Mouse (Mus musculus) CH12F3 (cell line): ENCODE data around the gene Htr3a.

Experiments
- in situ Hi-C: fragments of 300-500 bp; cut with MboI; formaldehyde crosslinking; loops from 2 replicates; pipeline ENCODE4 v1.14.3; 2020; ENCODE audit warnings: low sequenced_read_pairs

The Htr3a gene

DNA sequence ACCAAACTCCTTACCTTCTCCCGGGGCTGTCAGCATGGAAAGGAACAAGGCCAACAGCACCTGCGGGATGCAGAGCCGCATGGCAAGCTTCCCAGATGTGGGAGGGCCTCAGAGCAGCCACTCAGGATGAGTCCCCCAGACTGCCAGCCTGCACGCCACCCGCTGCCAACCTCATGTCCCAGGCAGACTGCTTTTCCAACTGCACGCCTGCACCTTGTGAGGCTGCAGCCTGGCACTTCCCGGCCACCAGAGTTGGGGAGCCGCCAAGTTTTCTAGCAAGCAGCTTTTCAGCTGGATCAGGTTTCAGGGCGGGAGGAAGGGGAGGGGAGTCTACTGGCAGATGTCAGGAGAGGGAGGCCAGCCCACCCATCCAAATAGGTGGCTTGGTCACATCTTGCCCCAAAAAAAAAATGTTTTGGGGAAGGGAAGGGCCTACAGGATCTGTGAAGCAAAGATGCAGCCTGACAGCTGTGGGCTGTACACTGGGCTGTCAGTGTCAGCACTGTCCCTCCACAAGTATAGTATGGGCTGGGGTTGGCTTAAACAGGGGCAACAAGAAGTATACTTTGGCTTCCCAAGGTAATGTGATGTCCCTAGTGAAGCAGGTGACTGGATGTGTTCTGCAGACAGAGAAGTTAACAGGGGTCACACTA is at the start of gene Htr3a:
Htr3a (minus strand) TSS at position 215 of the 653 bp plus-strand sequence.
- in situ Hi-C loops = no loop called here

DNA sequence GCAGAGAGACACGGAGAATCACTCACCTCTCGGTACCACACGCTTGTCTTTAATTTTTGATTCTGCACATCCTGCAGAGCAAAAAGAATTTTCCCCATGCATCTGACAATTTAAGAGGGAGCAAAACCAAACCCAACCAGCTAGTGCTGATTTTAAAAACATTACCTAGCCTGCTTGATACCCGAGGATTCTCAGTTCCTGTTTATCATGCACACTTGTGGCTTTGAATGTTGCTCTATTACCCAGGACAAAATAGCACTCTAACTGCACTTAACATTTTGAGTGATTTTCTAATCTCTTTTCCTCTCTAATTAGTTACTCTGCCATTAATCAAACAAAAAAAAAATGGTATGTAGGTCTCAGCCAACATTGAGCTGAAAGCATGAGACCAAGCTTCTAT is 36.7 kb upstream of the Htr3a start:
- in situ Hi-C loops = no loop called here

- in situ Hi-C loops = no loop called here
These were observed 31.4 kb upstream of the Htr3a start for GRCm38 (mm10) chr9:48942349-48942748.

- in situ Hi-C loops = no loop called here
These were observed 18.5 kb upstream of the Htr3a start for GRCm38 (mm10) chr9:48929436-48929835.

DNA sequence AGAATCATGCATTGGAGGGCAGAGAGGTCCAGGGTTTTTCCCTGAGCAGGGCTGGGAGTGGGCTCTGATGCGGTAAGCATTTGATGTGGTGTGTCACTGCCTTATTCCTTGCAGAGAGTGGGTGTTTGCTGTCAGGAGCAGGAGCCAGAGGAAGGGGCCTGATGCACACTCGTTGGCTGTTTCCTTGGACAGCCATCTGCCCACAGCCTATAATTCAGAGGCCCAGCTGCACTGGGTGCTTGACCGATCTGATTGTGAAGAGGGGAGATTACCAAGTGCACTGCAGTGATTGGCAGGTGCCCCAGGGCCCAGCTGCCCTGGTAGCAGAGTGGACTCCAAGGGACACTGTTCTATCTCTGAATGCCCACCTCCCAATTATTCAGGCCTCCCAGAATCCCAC is 17.9 kb upstream of the Htr3a start:
- in situ Hi-C loops = no loop called here

DNA sequence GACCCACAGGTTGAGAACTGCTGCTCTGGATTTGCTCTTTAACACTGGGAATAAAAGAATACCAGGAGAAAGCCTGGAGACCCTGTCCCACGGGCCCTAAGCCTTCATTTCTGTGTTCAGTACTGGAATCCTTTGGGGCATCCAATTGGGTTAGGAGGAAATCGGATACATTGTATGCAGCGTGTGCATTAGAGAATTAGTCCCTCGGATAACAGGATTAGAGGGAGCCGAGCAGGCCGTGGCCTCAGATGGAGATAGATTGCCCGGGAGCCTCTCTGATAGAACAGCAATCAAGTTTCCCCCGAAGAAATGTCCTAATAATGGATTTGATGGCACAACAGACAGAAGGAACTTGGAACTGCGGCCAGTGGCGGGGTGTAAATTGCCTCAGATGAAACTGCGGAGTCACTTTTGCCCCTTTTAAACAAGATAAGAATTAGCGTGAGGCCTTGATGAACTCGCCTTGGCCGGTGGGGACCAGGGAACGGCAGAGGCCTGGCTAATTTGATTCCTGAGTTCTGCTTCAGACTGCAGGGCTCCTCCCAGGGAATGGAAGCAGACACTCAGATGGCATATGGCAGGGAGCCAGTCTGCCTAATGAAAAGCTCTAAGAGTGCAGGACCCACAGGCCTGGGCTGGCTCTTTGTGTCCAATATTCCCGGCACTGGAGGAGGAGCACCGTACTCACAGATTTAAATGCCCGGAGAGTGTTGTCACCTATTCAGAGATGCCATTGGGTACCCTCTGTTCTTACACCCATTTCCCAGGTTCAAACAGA is 5.3 kb upstream of the Htr3a start:
- in situ Hi-C loops = no loop called here

DNA sequence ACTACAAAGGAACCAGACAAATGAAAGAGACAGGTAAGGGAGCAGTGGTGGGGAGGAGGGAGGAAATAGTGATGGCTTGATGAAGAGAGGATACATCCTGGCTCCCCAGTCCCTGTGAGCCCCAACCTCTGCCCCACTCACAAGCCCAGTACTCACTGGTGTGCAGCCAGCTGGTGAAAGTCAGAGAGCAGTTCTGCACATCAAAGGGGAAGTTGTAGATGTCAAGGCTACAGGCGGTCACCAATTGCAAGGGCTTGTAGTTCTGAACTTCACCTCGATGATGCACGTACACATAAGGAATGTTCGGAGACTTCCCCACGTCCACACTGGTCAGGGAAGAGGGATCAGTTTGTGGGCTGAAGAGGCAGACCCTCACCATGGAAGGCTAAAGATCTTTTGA is 6.5 kb downstream of the Htr3a start:
- in situ Hi-C loops = no loop called here

DNA sequence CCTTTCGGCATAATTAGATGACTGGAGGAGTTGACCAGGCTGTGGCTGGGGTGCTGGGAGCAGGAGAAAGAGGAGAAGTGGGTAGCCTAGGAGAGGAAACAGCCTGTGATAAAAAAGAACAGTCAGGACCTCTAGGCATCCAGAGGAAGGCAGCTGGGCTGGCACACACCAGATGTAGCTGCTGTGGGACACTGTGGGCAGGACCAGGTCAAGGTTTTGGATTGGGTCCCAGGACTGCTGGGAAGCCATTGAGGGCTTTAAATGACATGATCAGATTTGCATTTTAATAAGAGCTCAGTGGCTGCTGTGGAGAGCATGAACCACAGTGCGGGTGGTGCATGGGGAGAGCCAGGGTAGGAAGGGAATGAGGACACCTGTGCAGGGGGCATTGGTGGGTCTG is 7.1 kb downstream of the Htr3a start:
- in situ Hi-C loops = no loop called here

GRCm38 (mm10) chr9:48898551-48898950 is 12.3 kb downstream of the Htr3a start:
- in situ Hi-C loops = no loop called here

DNA sequence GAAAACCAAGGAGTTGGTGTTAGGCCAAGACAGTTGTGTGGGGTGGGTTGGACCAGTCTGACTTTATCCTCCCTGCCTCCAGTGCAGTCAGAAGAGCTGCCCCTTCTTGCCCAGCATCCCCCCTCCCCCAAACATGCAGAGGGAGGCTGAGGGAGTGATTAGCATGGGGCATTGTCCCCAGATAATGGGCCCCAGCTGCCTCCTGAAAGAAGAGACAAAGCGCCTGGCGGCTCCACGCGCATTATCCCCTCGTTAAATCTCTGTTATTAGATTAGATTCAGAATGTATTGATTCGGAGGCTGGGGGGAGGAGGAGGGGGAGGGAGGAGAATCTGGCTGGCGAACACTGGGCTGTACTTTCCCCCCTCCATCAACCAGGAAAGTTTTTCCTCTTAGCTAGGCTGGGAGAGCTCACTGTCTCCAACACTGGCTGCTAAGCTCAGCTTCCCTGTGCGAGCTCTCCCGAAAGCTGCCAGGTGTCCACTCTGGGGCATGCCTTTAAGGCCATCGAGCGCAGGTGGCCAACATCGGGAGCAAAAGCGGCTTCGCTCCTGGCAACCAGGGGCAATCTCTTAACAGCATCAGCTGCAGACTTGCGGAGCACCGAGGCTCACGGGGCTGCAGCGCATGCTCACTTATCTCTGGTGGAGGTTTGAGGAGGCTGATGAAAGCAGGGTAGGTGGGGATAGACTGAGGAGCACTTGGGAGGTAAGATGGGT is 14.9 kb downstream of the Htr3a start:
- in situ Hi-C loops = no loop called here

DNA sequence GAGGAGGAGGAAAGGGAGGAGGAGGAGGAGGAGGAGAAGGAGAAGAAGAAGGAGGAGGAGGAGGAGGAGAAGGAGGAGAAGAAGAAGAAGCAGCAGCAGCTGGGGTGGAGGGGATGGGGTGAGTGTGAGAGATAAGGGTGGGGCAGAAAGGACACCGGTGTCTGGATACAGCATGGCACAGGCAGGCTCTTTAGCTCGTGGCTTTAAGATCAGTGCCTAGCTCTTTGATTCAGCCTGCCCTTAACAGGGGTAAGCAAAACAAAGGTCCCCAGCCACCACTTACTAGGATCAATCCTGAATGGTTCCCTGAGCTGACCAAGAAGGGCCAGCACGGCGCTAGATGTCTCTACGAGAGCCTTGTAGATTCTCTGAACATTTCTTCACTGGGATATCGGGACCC is 16.1 kb downstream of the Htr3a start:
- in situ Hi-C loops = no loop called here

DNA sequence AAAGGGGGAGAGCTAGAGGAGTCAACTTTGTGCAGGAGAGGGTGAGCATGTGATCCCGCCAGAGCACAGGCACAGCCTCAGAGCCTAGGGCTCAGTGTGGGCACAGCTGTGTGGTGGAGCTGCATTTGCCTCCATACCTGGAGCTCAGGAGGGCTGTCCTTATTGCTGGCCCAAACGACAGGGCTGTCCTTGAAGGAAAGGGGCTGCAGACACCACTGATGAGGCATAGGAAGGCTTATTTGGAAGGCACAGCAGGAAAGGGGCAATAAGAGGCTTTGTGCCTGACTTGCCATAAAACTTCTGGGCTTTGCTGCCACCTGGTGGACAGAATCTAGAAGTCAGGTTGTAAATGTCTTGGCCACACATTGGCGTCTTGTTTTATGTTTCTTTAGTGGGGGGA is 16.9 kb downstream of the Htr3a start:
- in situ Hi-C loops = no loop called here

GRCm38 (mm10) chr9:48889093-48889492 is 21.8 kb downstream of the Htr3a start:
- in situ Hi-C loops = no loop called here

DNA sequence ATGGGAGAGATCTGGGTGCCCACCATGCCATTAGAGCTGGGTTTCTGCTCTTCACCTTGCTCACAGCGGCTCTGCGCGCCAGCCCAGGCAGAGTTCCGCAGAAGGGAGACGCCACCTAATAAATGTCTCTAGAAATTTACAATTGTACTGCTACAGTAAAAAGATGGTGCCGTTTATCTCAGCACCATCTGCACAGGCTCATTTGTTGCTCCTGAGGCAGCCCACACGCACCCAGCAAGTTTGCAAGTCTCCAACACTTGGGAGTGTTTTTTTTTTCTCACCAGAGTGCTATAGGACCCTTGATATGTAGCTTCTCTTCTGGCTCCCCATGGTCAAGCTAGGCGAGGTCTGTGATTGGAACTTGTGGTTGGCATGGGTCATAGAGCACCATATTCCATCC is 38.0 kb downstream of the Htr3a start:
- in situ Hi-C loops = no loop called here

DNA sequence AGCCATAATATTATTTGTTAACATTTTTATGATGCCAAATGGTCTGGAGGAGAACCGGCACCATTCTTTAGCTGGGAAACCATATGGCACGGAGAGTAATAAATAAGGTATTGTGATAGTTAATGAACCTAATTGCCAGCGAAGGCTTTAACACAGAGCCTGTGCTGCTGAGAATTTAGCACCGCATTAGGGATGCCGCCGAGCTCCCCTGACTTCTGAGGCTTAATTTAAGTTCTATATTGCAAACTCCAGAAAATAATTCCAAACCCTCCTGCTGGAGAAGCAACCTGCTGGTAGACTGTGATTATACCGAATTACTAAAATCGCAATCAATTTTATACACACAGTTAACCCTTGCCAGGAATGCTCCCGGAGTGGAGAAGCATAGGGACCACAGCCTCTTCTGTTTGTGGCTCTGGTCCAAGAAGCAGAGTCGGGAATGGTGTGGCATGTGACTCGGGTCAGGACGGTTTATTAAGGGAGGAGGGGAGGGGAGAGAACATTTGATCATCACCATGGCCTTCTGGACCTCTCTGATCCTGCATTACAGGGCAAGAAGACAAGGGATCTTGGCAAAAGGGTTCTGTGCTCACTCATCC is 44.3 kb downstream of the Htr3a start:
- in situ Hi-C loops = no loop called here

DNA sequence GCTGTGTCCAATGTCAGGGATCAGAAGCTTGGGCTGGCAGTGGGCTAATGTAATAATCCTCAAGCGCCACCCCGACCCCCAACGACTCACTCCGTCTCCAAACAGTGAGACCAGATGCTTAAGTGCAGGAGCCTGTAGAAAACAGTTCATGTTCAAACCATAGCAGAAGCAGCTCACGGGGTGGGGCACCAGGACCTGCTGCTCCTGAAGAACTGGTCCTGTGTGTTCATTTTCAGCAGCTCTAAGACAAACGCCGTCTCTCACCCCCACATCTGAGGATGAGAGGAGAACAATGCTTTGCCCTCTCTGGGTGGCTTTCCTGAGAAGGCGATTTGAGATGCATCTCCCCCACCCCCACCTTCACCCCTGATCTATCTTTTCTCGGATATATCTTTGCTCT is 45.7 kb downstream of the Htr3a start:
- in situ Hi-C loops = no loop called here

DNA sequence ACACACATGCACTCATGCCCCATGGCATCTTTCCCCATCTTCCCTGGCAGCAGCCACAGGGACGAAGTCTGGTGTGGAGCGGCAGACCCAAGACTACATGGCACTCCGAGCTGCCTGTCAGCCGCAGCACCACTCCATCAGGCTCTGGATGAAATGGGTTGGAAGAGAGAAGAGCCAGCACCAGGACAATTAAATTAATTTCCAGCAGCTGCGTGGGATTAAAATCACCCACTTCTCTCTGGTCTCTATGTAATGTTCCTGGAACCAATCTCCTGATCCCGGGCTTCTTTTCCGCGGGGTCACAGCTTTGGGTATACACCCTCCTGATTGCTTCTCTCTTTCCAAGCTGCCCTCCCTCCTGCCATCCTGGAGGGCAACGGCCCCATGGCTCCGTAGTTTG is 49.4 kb downstream of the Htr3a start:
- in situ Hi-C loops = no loop called here

DNA sequence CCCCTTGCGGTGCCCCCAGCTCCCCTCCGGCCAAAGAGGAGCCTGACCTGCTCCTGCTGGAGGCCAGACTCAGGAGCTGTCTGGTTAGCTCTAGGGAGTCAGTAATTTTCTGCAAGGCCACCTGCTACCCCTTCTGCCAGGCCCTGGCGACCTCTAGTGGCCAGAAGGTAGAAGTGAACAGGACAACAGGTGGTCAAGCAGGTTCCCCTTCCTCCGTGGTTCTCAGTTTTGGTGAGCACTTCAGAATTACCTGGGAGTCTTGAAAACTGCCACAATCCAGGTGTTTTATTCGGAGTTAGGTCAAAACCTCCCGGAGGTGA is 50.4 kb downstream of the Htr3a start:
- in situ Hi-C loops = no loop called here

DNA sequence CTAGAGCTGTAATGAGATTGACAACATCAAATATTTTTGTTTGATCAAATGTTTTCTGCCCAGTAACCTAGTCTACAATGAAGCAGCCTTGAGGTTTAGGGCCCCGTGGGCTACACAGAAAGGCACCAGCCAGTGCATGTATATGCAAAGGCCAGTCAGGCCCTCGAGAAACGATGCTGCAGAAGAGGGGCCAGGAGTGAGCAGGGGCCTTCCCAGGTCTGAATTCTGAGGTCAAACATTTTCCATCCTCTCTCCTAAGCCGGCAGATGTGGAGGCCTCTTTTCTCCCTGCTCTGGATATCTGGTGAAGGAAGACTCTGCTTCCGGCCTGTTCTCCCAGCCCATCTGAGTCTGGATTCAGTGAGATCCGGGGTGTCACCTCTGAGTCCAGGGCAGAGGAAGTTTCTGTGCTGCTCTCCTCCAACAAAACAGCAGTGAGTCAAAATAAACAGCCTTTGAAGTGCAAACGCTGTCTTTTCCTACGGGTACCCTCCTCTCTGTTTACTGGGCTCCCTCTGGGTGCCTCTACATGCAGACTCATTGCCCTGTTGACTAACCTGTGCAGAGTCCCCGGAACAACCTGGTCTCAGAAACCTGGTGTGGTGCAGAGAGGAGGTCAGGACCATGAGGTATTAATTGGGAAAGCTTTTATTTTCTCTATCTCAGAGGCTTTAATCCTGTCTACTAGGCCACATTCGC is 50.9 kb downstream of the Htr3a start:
- in situ Hi-C loops = loop anchor here (10.0 kb wide), 1 partner anchor 215 kb away; no protein-coding TSS in a partner anchor

DNA sequence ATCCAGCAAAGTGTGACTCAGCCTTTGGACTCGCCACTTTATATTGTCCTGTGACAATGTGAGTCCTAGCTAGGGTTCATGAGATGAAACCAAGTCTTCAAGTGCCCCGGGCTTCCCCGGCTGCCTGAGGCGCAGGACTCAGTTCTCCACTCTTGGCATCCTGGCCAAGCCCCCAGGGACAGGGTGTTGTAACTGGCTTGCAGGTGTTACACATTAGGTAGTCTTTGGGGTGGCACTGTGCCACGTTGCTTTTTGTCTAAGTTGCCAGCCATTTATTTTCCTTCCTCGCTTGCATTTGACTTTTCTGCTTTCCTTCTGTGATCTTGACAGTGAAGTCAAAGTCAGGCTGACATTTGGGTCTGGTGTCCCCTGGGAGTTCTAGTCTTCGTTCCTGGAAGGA is 53.0 kb downstream of the Htr3a start:
- in situ Hi-C loops = loop anchor here (10.0 kb wide), 1 partner anchor 213 kb away; no protein-coding TSS in a partner anchor

GRCm38 (mm10) chr9:48856240-48856639 is 54.7 kb downstream of the Htr3a start:
- in situ Hi-C loops = loop anchor here (10.0 kb wide), 1 partner anchor 211 kb away; no protein-coding TSS in a partner anchor
